Mouse (Mus musculus): ENCODE data around the gene Dgkd.

DNA sequence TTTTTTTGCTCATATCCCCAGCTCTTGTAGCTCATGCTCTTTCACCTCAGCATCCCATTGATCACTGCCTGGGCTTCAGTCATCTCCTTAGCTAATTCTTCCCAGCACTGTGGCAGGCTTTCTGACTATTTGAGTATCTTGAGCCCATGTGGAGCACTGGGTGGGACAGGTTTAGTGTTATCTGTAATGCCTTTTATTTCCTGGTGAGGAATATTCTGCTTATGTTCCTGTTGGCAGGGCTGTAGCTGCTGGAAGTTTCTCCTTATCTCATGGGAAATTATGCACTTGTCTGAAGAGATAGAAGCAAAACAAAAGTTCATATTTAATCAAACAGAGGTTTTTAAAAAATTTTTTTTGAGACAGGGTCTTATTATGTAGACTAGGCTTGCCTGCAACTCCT, 56.5 kb downstream of the Dgkd start:
- TF ChIP-seq POLR2A (IDR thresholded peaks at IDR 0.05; ENCODE audit: low read depth, low read length) (no peak), CTCF (IDR thresholded peaks at IDR 0.05; ENCODE audit: borderline replicate concordance, insufficient read depth, low read length) (no peak)
